Mouse (Mus musculus) liver, embryonic 13.5 days (tissue): ENCODE data around the gene Tenm4. TPM values are rescaled to one million over a fixed set of nuclear protein-coding genes. Genes with fewer than 3 reads are reported as not detected.
"Not testable (repeated sequence)": the region's sequence is repeated elsewhere in the genome, so short reads cannot be mapped to it uniquely, and the experiment has no call there.

Experiments
- ATAC-seq: fragments of 200-750 bp; cut with Nextera tagmentation; 2 replicates; pipeline ENCODE4 v1.8.0; 2017; ENCODE audit warnings: low read depth, mild to moderate bottlenecking, moderate number of reproducible peaks, moderate library complexity
- DNase-seq: peaks from one replicate; pipeline ENCODE4 v3.0.0; 2022
- H3K27ac ChIP-seq: fragments of 300-500 bp; sonication (generic); 2 replicates; pipeline ENCODE4 v1.5.1; 2015; ENCODE audit warnings: moderate library complexity, mild to moderate bottlenecking, inconsistent platforms
- H3K27me3 ChIP-seq: fragments of 300-500 bp; sonication (generic); 2 replicates; pipeline ENCODE4 v1.6.1; 2015; ENCODE audit warnings: mild to moderate bottlenecking, inconsistent platforms
- H3K36me3 ChIP-seq: fragments of 300-500 bp; sonication (generic); 2 replicates; pipeline ENCODE4 v1.6.1; 2015; ENCODE audit warnings: mild to moderate bottlenecking, inconsistent platforms
- H3K4me1 ChIP-seq: fragments of 300-500 bp; sonication (generic); replicated peaks from 2 replicates; pipeline ENCODE4 v1.6.1; 2015; ENCODE audit warnings: inconsistent platforms
- H3K4me2 ChIP-seq: fragments of 300-500 bp; sonication (generic); 2 replicates; pipeline ENCODE4 v1.6.1; 2015; ENCODE audit warnings: inconsistent platforms, mild to moderate bottlenecking, moderate library complexity
- H3K4me3 ChIP-seq: fragments of 300-500 bp; sonication (generic); replicated peaks from 2 replicates; pipeline ENCODE4 v1.5.1; 2015; ENCODE audit warnings: mild to moderate bottlenecking, inconsistent platforms
- H3K9ac ChIP-seq: fragments of 300-500 bp; sonication (generic); 2 replicates; pipeline ENCODE4 v1.6.1; 2015; ENCODE audit warnings: mild to moderate bottlenecking, inconsistent platforms
- H3K9me3 ChIP-seq: fragments of 300-500 bp; sonication (generic); replicated peaks from 2 replicates; pipeline ENCODE4 v1.6.1; 2016; ENCODE audit warnings: inconsistent platforms
- WGBS: fragments of 180-500 bp; shearing (Covaris S2); methylation state at CpG from one replicate; pipeline ENCODE4 v1.1.7; 2015; ENCODE audit not compliant: insufficient replicate concordance; 5-methylcytosine and 5-hydroxymethylcytosine counted together
- polyA plus RNA-seq: library from polyadenylated mRNA; unstranded; fragments of >200 nt; fragmentation: Nextera tagmentation; extraction: Ambion mirVana; gene quantifications from 2 replicates; pipeline ENCODE4 v1.2.1, GENCODE M21; 2015

Gene Tenm4
- polyA plus RNA-seq, 1 experiment from 2014 or later = 0.47 TPM

- H3K9me3 ChIP-seq = no peaks in the 10 kb centered on the region
- WGBS = 34% methylated on average over 10 of the region's 10 CpGs
These were observed 439.0 kb downstream of the Tenm4 start for GRCm38 (mm10) chr7:96609854-96610586.

GRCm38 (mm10) chr7:96617371-96617770 lies 446.3 kb downstream of the Tenm4 start:
- Histone ChIP-seq H3K4me1 (no peaks in the 10 kb centered on the region), H3K4me3 (no peak overlapping the region), H3K36me3 (no peaks in the 10 kb centered on the region), H3K9ac (no peak overlapping the region), H3K9me3 (no peaks in the 10 kb centered on the region), H3K27me3 (no peaks in the 10 kb centered on the region), H3K4me2 (no peak overlapping the region), H3K27ac (no peak overlapping the region)
- no peak for DNase-seq
- 72% methylated on average over 2 of the region's 2 CpGs for WGBS
- no peak for ATAC-seq

More at GRCm38 (mm10) chr7:96609854-96610586, 439.0 kb downstream of the Tenm4 start:
- Histone ChIP-seq H3K9ac (no peak overlapping the region), H3K27ac (no peak overlapping the region), H3K36me3 (no peaks in the 10 kb centered on the region), H3K4me2 (no peak overlapping the region), H3K4me1 (no peaks in the 10 kb centered on the region), H3K4me3 (no peak overlapping the region), H3K27me3 (peaks cover 4% of the 10 kb centered on the region; the same call in 1 of the 2 replicates)
- DNase-seq = no peak
- no peak for ATAC-seq

GRCm38 (mm10) chr7:96619930-96620472 lies 449.0 kb downstream of the Tenm4 start:
- Histone ChIP-seq H3K9me3 (no peaks in the 10 kb centered on the region), H3K4me3 (no peak overlapping the region)
- WGBS = 60% methylated on average over 4 of the region's 4 CpGs

GRCm38 (mm10) chr7:96626338-96626737 lies 455.3 kb downstream of the Tenm4 start:
- DNase-seq = no peak
- Histone ChIP-seq H3K4me3 (no peak overlapping the region), H3K36me3 (no peaks in the 10 kb centered on the region), H3K27ac (no peak overlapping the region), H3K27me3 (no peaks in the 10 kb centered on the region), H3K4me1 (no peaks in the 10 kb centered on the region), H3K9me3 (no peaks in the 10 kb centered on the region), H3K9ac (no peak overlapping the region), H3K4me2 (no peak overlapping the region)
- no peak for ATAC-seq
- WGBS = 50% methylated on average over 3 of the region's 3 CpGs

More at GRCm38 (mm10) chr7:96619930-96620472, 449.0 kb downstream of the Tenm4 start:
- H3K4me1 ChIP-seq = no peaks in the 10 kb centered on the region
- no peak overlapping the region for H3K4me2 ChIP-seq
- H3K9ac ChIP-seq = no peak overlapping the region
- H3K27me3 ChIP-seq = no peaks in the 10 kb centered on the region
- no peak for ATAC-seq
- DNase-seq = no peak
- H3K27ac ChIP-seq = no peak overlapping the region
- no peaks in the 10 kb centered on the region for H3K36me3 ChIP-seq

- not testable (repeated sequence) for H3K27me3 ChIP-seq, H3K4me2 ChIP-seq, ATAC-seq, H3K9ac ChIP-seq, H3K4me3 ChIP-seq, H3K9me3 ChIP-seq, DNase-seq, H3K4me1 ChIP-seq, H3K27ac ChIP-seq, H3K36me3 ChIP-seq
- 49% methylated on average over 9 of the region's 9 CpGs for WGBS
These were observed 459.5 kb downstream of the Tenm4 start for GRCm38 (mm10) chr7:96630551-96630950.

GRCm38 (mm10) chr7:96633008-96633407 lies 462.0 kb downstream of the Tenm4 start:
- no peaks in the 10 kb centered on the region for H3K4me1 ChIP-seq
- no peaks in the 10 kb centered on the region for H3K36me3 ChIP-seq
- no peaks in the 10 kb centered on the region for H3K27me3 ChIP-seq
- H3K4me2 ChIP-seq = no peak overlapping the region
- no peaks in the 10 kb centered on the region for H3K9me3 ChIP-seq
- no peak for DNase-seq
- no peak for ATAC-seq
- WGBS = 40% methylated on average over 1 of the region's 1 CpGs
- H3K9ac ChIP-seq = no peak overlapping the region
- peak overlapping the region; percentile 5; the same call in 1 of the 2 replicates for H3K27ac ChIP-seq
- H3K4me3 ChIP-seq = no peak overlapping the region

- ATAC-seq (no peak), DNase-seq (no peak)
- Histone ChIP-seq H3K9ac (no peak overlapping the region), H3K27me3 (no peaks in the 10 kb centered on the region), H3K36me3 (no peaks in the 10 kb centered on the region), H3K4me2 (no peak overlapping the region), H3K27ac (no peak overlapping the region), H3K4me1 (no peaks in the 10 kb centered on the region), H3K9me3 (no peaks in the 10 kb centered on the region), H3K4me3 (no peak overlapping the region)
- 62% methylated on average over 7 of the region's 7 CpGs for WGBS
These were observed 464.9 kb downstream of the Tenm4 start for GRCm38 (mm10) chr7:96635830-96636440.

GRCm38 (mm10) chr7:96643461-96644204 lies 472.6 kb downstream of the Tenm4 start:
- Histone ChIP-seq H3K4me3 (0 out of 2 replicates have a peak overlapping the region, but pooled peaks have one; percentile 0), H3K36me3 (no peaks in the 10 kb centered on the region), H3K27me3 (peaks cover 30% of the 10 kb centered on the region), H3K4me1 (no peaks in the 10 kb centered on the region), H3K9ac (no peak overlapping the region), H3K4me2 (peak overlapping the region; percentile 27), H3K27ac (no peak overlapping the region), H3K9me3 (no peaks in the 10 kb centered on the region)
- no peak for DNase-seq
- no peak for ATAC-seq
- WGBS = 6% methylated on average over 27 of the region's 27 CpGs

- Histone ChIP-seq H3K27me3 (peaks cover 30% of the 10 kb centered on the region), H3K4me1 (no peaks in the 10 kb centered on the region), H3K9me3 (no peaks in the 10 kb centered on the region), H3K4me2 (0 out of 2 replicates have a peak overlapping the region, but pooled peaks have one; percentile 27), H3K27ac (no peak overlapping the region), H3K36me3 (no peaks in the 10 kb centered on the region), H3K9ac (no peak overlapping the region), H3K4me3 (no peak overlapping the region)
- no peak for ATAC-seq
- no peak for DNase-seq
- 17% methylated on average over 7 of the region's 7 CpGs for WGBS
These were observed 473.1 kb downstream of the Tenm4 start for GRCm38 (mm10) chr7:96644205-96644531.

- 18% methylated on average over 4 of the region's 4 CpGs for WGBS
- no peaks in the 10 kb centered on the region for H3K9me3 ChIP-seq
- no peak overlapping the region for H3K4me3 ChIP-seq
These were observed 476.6 kb downstream of the Tenm4 start for GRCm38 (mm10) chr7:96647657-96648056.

GRCm38 (mm10) chr7:96648606-96649005 lies 477.6 kb downstream of the Tenm4 start:
- no peak overlapping the region for H3K4me2 ChIP-seq
- no peak overlapping the region for H3K27ac ChIP-seq
- H3K27me3 ChIP-seq = peaks cover 22% of the 10 kb centered on the region
- 40% methylated on average over 2 of the region's 2 CpGs for WGBS
- no peaks in the 10 kb centered on the region for H3K4me1 ChIP-seq
- ATAC-seq = no peak
- H3K36me3 ChIP-seq = no peaks in the 10 kb centered on the region
- DNase-seq = no peak
- H3K4me3 ChIP-seq = no peak overlapping the region
- H3K9me3 ChIP-seq = no peaks in the 10 kb centered on the region
- no peak overlapping the region for H3K9ac ChIP-seq

More at GRCm38 (mm10) chr7:96647657-96648056, 476.6 kb downstream of the Tenm4 start:
- no peak overlapping the region for H3K27ac ChIP-seq
- no peak for DNase-seq
- no peak overlapping the region for H3K4me2 ChIP-seq
- no peak overlapping the region for H3K9ac ChIP-seq
- H3K4me1 ChIP-seq = no peaks in the 10 kb centered on the region
- H3K36me3 ChIP-seq = no peaks in the 10 kb centered on the region
- no peak for ATAC-seq
- peaks cover 28% of the 10 kb centered on the region for H3K27me3 ChIP-seq
